Mouse (Mus musculus) liver, embryonic 13.5 days (tissue): ENCODE measurements around the gene Gm13272. TPM values are rescaled to one million over a fixed set of nuclear protein-coding genes. Genes with fewer than 3 reads are reported as not detected.
"Not testable (repeated sequence)": the region's sequence is repeated elsewhere in the genome, so short reads cannot be mapped to it uniquely, and the experiment has no call there.

ENCODE experiments used
- ATAC-seq: fragments of 200-750 bp; cut with Nextera tagmentation; 2 replicates; pipeline ENCODE4 v1.8.0; 2017; ENCODE audit warnings: low read depth, mild to moderate bottlenecking, moderate number of reproducible peaks, moderate library complexity
- DNase-seq: peaks from one replicate; pipeline ENCODE4 v3.0.0; 2022
- H3K27ac ChIP-seq: fragments of 300-500 bp; sonication (generic); 2 replicates; pipeline ENCODE4 v1.5.1; 2015; ENCODE audit warnings: moderate library complexity, mild to moderate bottlenecking, inconsistent platforms
- H3K27me3 ChIP-seq: fragments of 300-500 bp; sonication (generic); 2 replicates; pipeline ENCODE4 v1.6.1; 2015; ENCODE audit warnings: mild to moderate bottlenecking, inconsistent platforms
- H3K36me3 ChIP-seq: fragments of 300-500 bp; sonication (generic); 2 replicates; pipeline ENCODE4 v1.6.1; 2015; ENCODE audit warnings: mild to moderate bottlenecking, inconsistent platforms
- H3K4me1 ChIP-seq: fragments of 300-500 bp; sonication (generic); replicated peaks from 2 replicates; pipeline ENCODE4 v1.6.1; 2015; ENCODE audit warnings: inconsistent platforms
- H3K4me2 ChIP-seq: fragments of 300-500 bp; sonication (generic); 2 replicates; pipeline ENCODE4 v1.6.1; 2015; ENCODE audit warnings: inconsistent platforms, mild to moderate bottlenecking, moderate library complexity
- H3K4me3 ChIP-seq: fragments of 300-500 bp; sonication (generic); replicated peaks from 2 replicates; pipeline ENCODE4 v1.5.1; 2015; ENCODE audit warnings: mild to moderate bottlenecking, inconsistent platforms
- H3K9ac ChIP-seq: fragments of 300-500 bp; sonication (generic); 2 replicates; pipeline ENCODE4 v1.6.1; 2015; ENCODE audit warnings: mild to moderate bottlenecking, inconsistent platforms
- H3K9me3 ChIP-seq: fragments of 300-500 bp; sonication (generic); replicated peaks from 2 replicates; pipeline ENCODE4 v1.6.1; 2016; ENCODE audit warnings: inconsistent platforms
- WGBS: fragments of 180-500 bp; shearing (Covaris S2); methylation state at CpG from one replicate; pipeline ENCODE4 v1.1.7; 2015; ENCODE audit not compliant: insufficient replicate concordance; 5-methylcytosine and 5-hydroxymethylcytosine counted together
- polyA plus RNA-seq: library from polyadenylated mRNA; unstranded; fragments of >200 nt; fragmentation: Nextera tagmentation; extraction: Ambion mirVana; gene quantifications from 2 replicates; pipeline ENCODE4 v1.2.1, GENCODE M21; 2015

Gm13272 gene
- polyA plus RNA-seq, result not detected in 2 replicates

DNA sequence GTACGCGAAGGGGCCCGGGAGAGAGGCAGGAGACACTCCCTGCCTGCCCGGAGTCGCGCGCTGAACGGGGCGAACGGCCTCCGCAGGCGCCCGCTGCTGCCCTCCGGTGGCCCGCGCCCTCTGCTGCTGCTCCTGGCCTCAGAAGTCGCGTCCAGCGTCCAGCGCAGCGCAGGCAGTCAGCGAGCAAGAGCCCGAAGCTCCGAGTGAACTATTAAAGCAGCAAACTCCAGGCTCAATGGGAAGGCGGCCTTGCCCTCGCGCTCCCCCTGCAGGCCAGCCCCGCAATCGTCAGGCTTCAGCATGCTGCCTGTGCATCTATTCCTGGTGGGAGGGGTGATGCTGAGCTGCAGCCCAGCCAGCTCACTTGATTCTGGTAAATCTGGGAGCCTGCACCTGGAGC is at the start of gene Gm13272:
Gene Gm13272, plus strand, starts transcription at position 301 of the 400 bp plus-strand sequence.
- DNase-seq, H3K27me3 ChIP-seq, H3K36me3 ChIP-seq, H3K4me1 ChIP-seq, H3K27ac ChIP-seq, ATAC-seq, H3K9me3 ChIP-seq, H3K9ac ChIP-seq, H3K4me3 ChIP-seq, H3K4me2 ChIP-seq: not testable (repeated sequence)
- WGBS, result no CpG with 5 or more reads among the region's 29 CpGs

DNA sequence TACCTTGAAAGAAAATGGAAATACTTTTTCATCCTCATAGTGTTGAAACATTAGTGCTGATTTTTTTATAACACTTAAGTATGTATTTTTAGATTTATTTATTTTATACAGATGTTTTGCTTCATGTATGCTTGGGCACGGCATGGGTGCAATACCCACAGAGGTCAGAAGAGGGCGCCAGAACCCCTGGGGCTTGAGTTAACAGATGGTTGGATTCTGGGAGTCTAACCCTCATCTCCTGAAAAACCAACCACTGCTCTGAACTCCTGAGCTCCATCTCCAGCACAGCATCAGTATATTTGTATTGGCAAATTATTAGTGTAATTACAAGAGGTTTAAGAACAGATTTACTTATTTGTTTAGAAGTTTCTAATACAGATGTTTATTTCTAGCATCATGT is 41.2 kb upstream of the Gm13272 start:
- peak; percentile 23 for DNase-seq
- Histone ChIP-seq H3K36me3 (no peaks in the 10 kb centered on the region), H3K4me1 (no peaks in the 10 kb centered on the region), H3K9me3 (no peaks in the 10 kb centered on the region), H3K4me2 (no peak overlapping the region), H3K4me3 (no peak overlapping the region), H3K27me3 (0 out of 2 replicates have a peak, but pooled peaks cover 3% of the 10 kb centered on the region), H3K9ac (no peak overlapping the region), H3K27ac (no peak overlapping the region)
- no peak for ATAC-seq
- WGBS, result 3% methylated on average over 2 of the region's 2 CpGs

DNA sequence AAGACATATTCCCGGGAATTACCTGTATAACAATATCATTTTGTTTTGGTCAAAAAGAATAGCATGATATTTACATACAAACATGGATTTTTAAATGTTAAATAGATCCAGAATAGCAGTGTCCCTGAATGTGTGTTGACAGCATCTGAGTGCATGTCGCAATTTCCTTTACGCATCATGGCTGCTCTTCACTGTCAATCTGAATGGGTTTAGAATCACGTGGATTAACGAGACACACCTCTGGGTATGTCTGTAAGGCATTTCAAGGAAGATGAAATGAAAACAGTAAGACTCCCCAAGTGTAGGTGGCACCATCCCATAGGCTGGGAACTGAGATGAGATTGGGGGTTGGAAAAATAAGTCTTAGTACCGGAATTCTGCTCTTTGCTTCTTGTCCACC is 40.6 kb upstream of the Gm13272 start:
- H3K27me3 ChIP-seq, result 0 out of 2 replicates have a peak, but pooled peaks cover 3% of the 10 kb centered on the region
- H3K9me3 ChIP-seq, result no peaks in the 10 kb centered on the region
- DNase-seq, result no peak
- no peak overlapping the region for H3K9ac ChIP-seq
- ATAC-seq, result no peak
- no peak overlapping the region for H3K4me2 ChIP-seq
- H3K4me1 ChIP-seq, result no peaks in the 10 kb centered on the region
- no peaks in the 10 kb centered on the region for H3K36me3 ChIP-seq
- no peak overlapping the region for H3K27ac ChIP-seq
- no peak overlapping the region for H3K4me3 ChIP-seq
- WGBS, result 61% methylated on average over 6 of the region's 6 CpGs

DNA sequence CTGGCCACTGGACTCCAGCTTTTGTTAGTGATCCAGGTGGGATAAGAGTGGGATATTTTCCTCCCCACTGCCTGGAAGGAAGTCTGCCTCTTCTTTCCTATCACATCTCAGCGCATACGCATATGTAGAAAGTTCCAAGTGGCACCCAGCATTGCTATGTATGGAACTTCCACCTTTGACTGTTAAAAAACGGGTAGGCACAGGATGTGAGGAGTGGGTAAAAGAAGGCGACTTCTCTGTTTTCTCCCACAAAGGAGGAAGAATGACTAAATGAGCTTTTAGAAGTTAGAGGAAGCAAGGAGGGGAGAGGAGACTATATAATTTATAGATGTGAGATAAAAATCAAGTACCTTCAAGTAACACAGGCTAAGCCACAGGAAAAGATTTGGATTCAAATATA is 38.2 kb upstream of the Gm13272 start:
- WGBS, result 38% methylated on average over 4 of the region's 4 CpGs
- ATAC-seq, result no peak
- H3K4me3 ChIP-seq, result no peak overlapping the region

GRCm38 (mm10) chr4:88742771-88743371 is 36.8 kb upstream of the Gm13272 start:
- no peak overlapping the region for H3K9ac ChIP-seq
- H3K27ac ChIP-seq, result no peak overlapping the region
- no peak overlapping the region for H3K4me2 ChIP-seq
- H3K4me3 ChIP-seq, result no peak overlapping the region
- no peaks in the 10 kb centered on the region for H3K36me3 ChIP-seq
- ATAC-seq (no peak), DNase-seq (no peak)
- no peaks in the 10 kb centered on the region for H3K9me3 ChIP-seq
- 57% methylated on average over 7 of the region's 7 CpGs for WGBS
- H3K27me3 ChIP-seq, result no peaks in the 10 kb centered on the region
- H3K4me1 ChIP-seq, result no peaks in the 10 kb centered on the region

More for the DNA sequence above, 38.2 kb upstream of the Gm13272 start:
- no peak overlapping the region for H3K4me2 ChIP-seq
- no peaks in the 10 kb centered on the region for H3K9me3 ChIP-seq
- no peaks in the 10 kb centered on the region for H3K36me3 ChIP-seq
- no peak overlapping the region for H3K9ac ChIP-seq
- no peaks in the 10 kb centered on the region for H3K27me3 ChIP-seq
- DNase-seq, result no peak
- H3K27ac ChIP-seq, result no peak overlapping the region
- no peaks in the 10 kb centered on the region for H3K4me1 ChIP-seq

DNA sequence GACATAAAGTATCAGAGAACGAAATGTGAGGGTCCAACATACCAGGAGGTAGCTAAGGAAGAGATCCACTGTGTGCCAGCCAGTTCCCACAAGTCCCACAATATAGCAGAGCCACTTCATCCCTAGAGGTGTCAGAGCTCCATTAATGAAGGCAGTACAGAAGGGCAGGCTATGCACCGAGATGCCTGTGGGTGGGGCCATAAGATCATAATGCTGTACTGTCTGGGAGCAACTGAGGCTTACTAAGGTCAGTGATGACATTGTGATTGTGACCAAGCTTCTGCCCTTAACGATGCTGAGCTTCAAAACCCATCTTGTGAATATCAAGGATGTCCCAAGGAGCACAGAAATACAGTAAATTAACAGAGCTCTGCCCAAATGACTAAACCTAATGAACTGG is 35.4 kb upstream of the Gm13272 start:
- ATAC-seq, result no peak
- no peaks in the 10 kb centered on the region for H3K9me3 ChIP-seq
- H3K36me3 ChIP-seq, result no peaks in the 10 kb centered on the region
- no peaks in the 10 kb centered on the region for H3K4me1 ChIP-seq
- no peak for DNase-seq
- no peak overlapping the region for H3K4me3 ChIP-seq
- WGBS, result 47% methylated on average over 3 of the region's 3 CpGs
- H3K27me3 ChIP-seq, result 0 out of 2 replicates have a peak, but pooled peaks cover 3% of the 10 kb centered on the region
- H3K27ac ChIP-seq, result no peak overlapping the region
- H3K9ac ChIP-seq, result no peak overlapping the region
- H3K4me2 ChIP-seq, result no peak overlapping the region

DNA sequence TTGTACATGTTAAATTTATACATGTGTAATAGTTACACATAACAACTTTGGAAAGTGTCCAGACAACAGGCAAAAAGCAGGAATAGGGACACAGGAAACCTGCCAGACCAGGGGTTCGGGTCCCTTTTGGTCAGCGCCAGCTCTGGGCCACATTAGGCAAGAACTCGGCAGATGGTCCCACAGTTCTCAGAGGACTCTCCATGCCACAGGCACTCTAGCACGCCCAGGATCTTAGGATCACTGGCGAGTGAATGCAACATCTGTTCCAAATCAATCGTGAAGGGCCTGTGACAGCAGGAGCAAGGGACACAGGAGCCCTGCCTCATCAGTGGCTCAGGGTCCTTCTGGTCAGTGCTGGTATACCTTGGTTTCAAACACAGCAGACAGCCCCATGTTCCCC is 29.7 kb upstream of the Gm13272 start:
- 53% methylated on average over 6 of the region's 6 CpGs for WGBS
- Histone ChIP-seq H3K4me1 (no peaks in the 10 kb centered on the region), H3K27ac (no peak overlapping the region), H3K9ac (no peak overlapping the region), H3K36me3 (no peaks in the 10 kb centered on the region), H3K9me3 (no peaks in the 10 kb centered on the region), H3K4me2 (no peak overlapping the region), H3K27me3 (0 out of 2 replicates have a peak, but pooled peaks cover 3% of the 10 kb centered on the region), H3K4me3 (no peak overlapping the region)
- no peak for DNase-seq
- ATAC-seq, result no peak

- DNase-seq, ATAC-seq: not testable (repeated sequence)
- WGBS, result 68% methylated on average over 15 of the region's 15 CpGs
These were observed 24.8 kb upstream of the Gm13272 start, which contains the start of gene Gm13271 for GRCm38 (mm10) chr4:88754818-88755340. Gene Gm13271, plus strand, starts transcription at chr4:88754868.

GRCm38 (mm10) chr4:88756581-88757513 is 22.8 kb upstream of the Gm13272 start:
- not testable (repeated sequence) for ATAC-seq, DNase-seq, H3K9me3 ChIP-seq, H3K36me3 ChIP-seq, H3K4me1 ChIP-seq, H3K27me3 ChIP-seq
- H3K4me3 ChIP-seq, result peak overlapping the region; percentile 65
- peak overlapping the region; percentile 84 for H3K27ac ChIP-seq
- peak overlapping the region; percentile 73 for H3K4me2 ChIP-seq
- 9% methylated on average over 29 of the region's 31 CpGs for WGBS
- H3K9ac ChIP-seq, result peak overlapping the region; percentile 68

More at GRCm38 (mm10) chr4:88754818-88755340, 24.8 kb upstream of the Gm13272 start, which contains the start of gene Gm13271:
- not testable (repeated sequence) for H3K9ac ChIP-seq, H3K4me2 ChIP-seq, H3K4me1 ChIP-seq, H3K36me3 ChIP-seq, H3K27me3 ChIP-seq, H3K4me3 ChIP-seq, H3K27ac ChIP-seq, H3K9me3 ChIP-seq

GRCm38 (mm10) chr4:88757628-88758031 is 22.0 kb upstream of the Gm13272 start:
- H3K27ac ChIP-seq, result peak overlapping the region; percentile 84
- DNase-seq, H3K27me3 ChIP-seq, H3K9me3 ChIP-seq, H3K4me1 ChIP-seq, H3K36me3 ChIP-seq: not testable (repeated sequence)
- WGBS, result under 1% methylated on average over 21 of the region's 21 CpGs
- H3K4me3 ChIP-seq, result peak overlapping the region; percentile 65
- ATAC-seq, result peak; percentile 100
- H3K9ac ChIP-seq, result peak overlapping the region; percentile 68
- H3K4me2 ChIP-seq, result peak overlapping the region; percentile 73

GRCm38 (mm10) chr4:88758751-88759150 is 20.9 kb upstream of the Gm13272 start:
- WGBS, result 74% methylated on average over 9 of the region's 9 CpGs
- not testable (repeated sequence) for H3K27me3 ChIP-seq, DNase-seq, H3K27ac ChIP-seq, H3K9me3 ChIP-seq, ATAC-seq, H3K4me2 ChIP-seq, H3K4me1 ChIP-seq, H3K4me3 ChIP-seq, H3K36me3 ChIP-seq, H3K9ac ChIP-seq
